Mouse (Mus musculus) left cerebral cortex, postnatal 4 days (tissue): ENCODE results near the gene Trap1a. TPM values are rescaled to one million over a fixed set of nuclear protein-coding genes. Genes with fewer than 3 reads are reported as not detected.
"Not testable (repeated sequence)": the region's sequence is repeated elsewhere in the genome, so short reads cannot be mapped to it uniquely, and the experiment has no call there.

Source experiments
- DNase-seq: peaks from one replicate; pipeline ENCODE4 v3.0.0-alpha.2; 2022
- intact Hi-C: fragments of 180-260 bp; cut with DNase I; formaldehyde crosslinking; loops from one replicate; pipeline ENCODE4 v1.15.1; 2025
- total RNA-seq, 2 experiments: library from RNA; stranded (reverse); gene quantifications; 2 replicates each; pipeline ENCODE4 v1.2.3; 2021

Trap1a gene
- total RNA-seq = not detected

- no peak for DNase-seq
- intact Hi-C loops = no loop called here
These were observed at the start of gene Trap1a for GRCm38 (mm10) chrX:139333263-139333994. Gene Trap1a, plus strand, starts transcription at chrX:139333683.

GRCm38 (mm10) chrX:139293114-139293513, 40.4 kb upstream of the Trap1a start:
- intact Hi-C loops = no loop called here
- no peak for DNase-seq

- DNase-seq = no peak
- intact Hi-C loops = no loop called here
These were observed 38.2 kb upstream of the Trap1a start for GRCm38 (mm10) chrX:139295325-139295724.

GRCm38 (mm10) chrX:139317356-139317755, 16.1 kb upstream of the Trap1a start:
- intact Hi-C loops = not testable (repeated sequence)

DNA sequence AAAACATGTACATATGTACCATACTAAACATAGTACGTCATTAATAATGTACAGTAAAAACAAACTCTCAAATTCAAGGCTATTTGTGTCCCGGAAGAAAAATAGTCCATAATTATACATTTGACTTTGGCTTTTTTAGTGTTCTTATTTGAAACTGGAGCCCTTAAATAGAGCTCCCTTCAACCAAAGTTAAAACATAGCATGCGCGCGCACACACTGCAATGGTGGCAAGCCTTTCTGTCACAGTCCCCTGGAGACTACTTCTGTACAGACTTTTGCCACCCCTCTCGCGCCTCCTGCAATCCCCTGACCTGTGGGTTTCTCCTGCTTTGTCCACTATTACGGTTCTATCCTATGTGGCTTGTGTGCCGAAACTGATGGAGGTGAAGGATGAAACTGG, 900 bp upstream of the Trap1a start:
- no peak for DNase-seq
- intact Hi-C loops = no loop called here

More at GRCm38 (mm10) chrX:139317356-139317755, 16.1 kb upstream of the Trap1a start:
- not testable (repeated sequence) for DNase-seq

- intact Hi-C loops = no loop called here
- no peak for DNase-seq
These were observed 1.3 kb downstream of the Trap1a start for GRCm38 (mm10) chrX:139334504-139335418.

DNA sequence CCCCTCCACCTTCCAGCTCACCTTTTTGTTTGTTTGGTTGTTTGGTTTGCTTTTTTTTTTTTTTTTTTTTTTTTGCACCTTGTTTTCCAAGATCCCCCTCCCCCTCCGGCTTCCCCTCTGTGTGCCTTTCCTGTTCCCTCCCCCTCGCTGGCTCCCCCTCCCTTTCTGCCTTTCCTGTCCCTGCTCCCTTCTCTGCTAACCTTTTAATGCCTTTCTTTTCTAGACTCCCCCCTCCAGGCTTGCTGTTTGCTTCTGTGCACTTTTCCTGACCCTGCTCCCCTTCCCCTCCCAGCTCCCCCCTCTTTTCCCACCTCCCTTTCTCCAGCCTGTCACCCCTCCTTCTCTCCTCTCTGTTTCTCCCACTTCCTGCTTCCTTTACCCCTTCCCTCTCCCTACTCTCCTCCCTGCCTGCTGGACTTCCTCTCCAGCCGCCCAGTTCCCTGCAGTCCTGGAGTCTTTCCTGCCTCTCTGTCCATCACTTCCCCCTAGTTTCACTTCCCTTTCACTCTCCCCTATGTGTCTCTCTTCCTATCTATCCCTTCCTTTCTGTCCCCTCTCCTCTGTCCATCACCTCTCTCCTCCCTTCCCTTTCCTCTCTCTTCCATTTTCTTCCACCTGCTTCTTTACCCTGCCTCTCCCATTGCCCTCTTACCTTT, 2.1 kb downstream of the Trap1a start:
- no peak for DNase-seq
- intact Hi-C loops = no loop called here

GRCm38 (mm10) chrX:139339553-139339952, 6.1 kb downstream of the Trap1a start:
- DNase-seq = no peak
- intact Hi-C loops = no loop called here

DNA sequence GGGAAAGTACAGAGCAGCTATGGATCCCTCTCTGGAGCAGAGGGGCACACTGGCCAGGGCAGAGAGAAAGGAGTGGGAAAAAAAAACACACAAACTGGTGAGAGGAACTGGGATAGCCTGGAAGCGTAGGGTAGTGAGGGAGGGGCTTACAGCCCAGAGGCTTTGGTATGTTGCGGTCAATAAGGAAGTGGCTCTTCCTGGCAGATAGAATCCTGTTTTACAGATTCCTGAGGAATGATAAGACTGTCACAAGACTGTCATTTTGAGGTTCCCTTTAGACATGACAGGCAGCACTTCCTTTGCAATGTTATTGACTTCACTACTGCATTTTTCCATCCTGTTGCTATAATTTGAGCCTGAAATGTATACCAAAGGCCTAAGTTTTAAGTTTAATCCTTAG, 7.7 kb downstream of the Trap1a start:
- DNase-seq = no peak
- intact Hi-C loops = no loop called here

- DNase-seq = peak; percentile 11
- intact Hi-C loops = no loop called here
These were observed 18.8 kb downstream of the Trap1a start for GRCm38 (mm10) chrX:139352192-139352772.

DNA sequence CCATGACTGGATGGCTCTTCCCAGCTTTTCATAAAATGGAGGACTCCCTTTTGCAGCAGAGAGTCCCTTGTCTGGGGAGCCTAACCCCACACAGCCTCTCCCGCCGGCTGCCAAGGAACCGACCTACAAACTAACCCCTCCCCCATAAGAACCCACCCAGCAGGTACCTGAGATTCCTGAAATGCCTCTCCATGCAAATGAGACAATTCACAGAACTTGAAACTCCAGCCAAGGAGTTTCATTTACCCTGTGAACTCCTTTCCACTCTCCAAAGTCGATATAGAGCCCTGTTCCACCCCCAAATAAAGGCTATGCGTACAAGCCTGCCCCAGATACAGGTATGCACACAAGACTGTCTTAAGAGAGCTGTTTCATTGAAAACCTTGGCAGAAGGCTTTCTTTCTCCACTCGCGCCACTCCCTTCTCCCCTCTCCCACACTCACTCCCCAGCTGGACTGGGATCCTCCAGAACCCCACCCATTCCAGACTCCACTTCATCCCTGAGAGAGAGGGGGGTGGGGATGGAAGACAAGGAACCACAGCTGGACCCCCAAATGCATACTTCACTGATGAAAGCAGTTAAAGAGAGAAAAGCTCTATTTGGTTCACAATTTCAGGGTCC, 24.3 kb downstream of the Trap1a start:
- DNase-seq = no peak
- intact Hi-C loops = no loop called here

GRCm38 (mm10) chrX:139358361-139358760, 24.9 kb downstream of the Trap1a start:
- intact Hi-C loops = no loop called here
- no peak for DNase-seq

DNA sequence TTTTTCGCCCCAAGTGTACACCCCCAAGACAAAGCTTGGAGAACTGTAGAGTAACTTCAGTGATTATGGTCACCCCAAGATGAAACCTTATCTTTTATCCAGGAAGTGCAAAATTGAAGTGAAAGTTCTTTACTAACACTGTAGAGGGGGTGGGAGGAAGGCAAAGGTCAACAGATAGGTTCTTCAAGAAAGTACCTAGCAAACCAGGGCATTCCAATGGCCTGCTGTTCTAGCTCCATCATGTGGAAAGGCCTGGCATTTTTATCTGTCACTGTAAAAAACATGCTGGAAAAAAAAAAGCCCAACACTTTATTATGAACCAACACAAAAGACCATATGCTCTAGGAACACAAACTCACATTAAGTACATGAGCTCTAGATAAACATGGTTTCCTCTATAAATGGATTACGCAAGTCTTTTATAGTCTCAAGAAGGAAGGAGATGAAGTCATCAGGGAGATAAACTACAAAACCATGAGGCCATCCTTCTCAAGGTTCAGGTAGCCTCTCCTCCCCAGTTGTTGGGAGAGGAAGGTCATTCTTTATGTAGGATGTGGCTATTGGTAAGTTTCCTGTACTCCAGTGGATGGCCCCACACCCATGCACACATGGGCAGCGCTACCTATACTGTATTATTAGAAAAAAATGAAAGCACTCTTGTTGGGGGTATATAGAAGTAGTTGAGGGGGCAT, 33.5 kb downstream of the Trap1a start:
- no peak for DNase-seq
- intact Hi-C loops = no loop called here

GRCm38 (mm10) chrX:139367529-139367908, 34.0 kb downstream of the Trap1a start:
- DNase-seq = no peak
- intact Hi-C loops = no loop called here

DNA sequence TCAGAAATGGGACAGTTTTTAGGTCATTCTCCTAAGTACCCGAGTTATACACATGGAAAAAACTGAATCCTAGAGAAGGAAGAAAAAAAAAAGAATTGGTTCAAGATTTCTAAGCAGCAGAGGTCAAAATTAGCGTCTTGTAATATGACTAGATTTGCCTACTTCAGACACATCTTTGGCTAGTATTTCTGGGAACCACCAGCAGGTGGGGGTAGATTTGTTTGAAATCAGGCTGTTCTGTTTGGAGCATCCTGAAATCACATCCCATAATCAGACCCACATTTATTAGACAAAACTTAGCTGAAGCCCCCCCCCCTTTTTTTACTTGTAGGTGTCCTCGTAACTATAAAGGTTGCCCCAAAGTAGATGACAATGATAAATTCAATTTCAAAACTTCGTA, 35.6 kb downstream of the Trap1a start:
- intact Hi-C loops = no loop called here
- peak; percentile 7 for DNase-seq

DNA sequence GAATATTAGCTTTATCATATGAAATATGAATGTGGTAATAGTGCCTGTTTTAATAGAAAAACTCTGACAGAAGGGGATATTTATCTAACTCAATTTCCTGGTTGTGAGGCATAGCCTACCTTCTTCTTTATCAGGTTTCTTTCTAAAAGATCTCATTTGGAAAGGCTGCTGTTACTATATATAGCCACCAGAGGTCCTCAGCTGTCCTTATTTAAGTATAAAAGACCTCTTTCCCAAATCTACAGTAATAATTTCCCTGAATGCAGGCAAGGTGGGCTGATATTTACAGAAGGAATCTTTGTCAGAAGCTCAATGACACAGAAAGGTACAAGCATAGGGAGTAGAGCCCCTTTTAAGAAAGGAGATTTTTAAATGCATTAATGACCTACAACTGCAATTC, 39.2 kb downstream of the Trap1a start:
- DNase-seq = no peak
- intact Hi-C loops = loop anchor here (10.0 kb wide), 2 partner anchors 292 to 392 kb away; no protein-coding TSS in a partner anchor
